Mouse (Mus musculus): ENCODE measurements around the gene Elp5. TPM values are rescaled to one million over a fixed set of nuclear protein-coding genes. Genes with fewer than 3 reads are reported as not detected.

The Elp5 gene
- polyA plus RNA-seq, 1 experiment from 2014 or later = 126 TPM

DNA sequence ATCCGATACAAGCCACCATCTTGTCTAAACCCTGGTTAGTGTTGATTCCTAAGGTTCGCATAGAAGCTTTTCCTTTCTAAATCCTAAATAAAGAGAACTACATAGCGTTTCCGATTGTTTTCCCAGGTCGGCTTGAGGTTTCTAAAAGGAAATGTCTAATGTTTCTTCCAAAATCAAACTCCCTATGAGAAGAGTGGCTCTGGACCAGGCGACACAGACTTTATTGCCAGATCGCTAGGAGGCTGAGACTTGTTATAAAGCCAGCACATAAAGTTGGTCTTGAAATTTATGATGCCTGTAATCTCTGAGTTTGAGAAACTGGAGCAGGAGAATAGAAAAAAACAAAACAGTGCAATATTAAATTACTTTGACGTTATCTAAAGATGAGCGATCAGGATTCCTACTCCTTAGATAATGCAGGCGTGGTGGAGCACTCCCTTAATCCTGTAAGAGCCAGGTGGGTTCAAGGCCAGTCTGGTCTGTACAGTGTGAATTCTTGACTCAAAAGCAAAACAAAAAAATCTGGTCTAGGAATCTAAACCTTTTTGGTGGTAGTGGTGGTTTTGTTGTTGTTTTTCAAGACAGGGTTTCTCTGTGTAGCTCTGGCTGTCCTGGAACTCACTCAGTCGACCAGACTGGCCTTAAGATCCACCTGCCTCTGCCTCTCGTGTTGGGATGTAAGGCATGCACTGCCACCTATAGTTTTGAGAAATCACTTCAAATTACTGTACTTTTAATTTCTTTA is 60.1 kb downstream of the Elp5 start:
- 3% methylated on average over 12 of the region's 12 CpGs for WGBS
- peak overlapping the region; percentile 88 for H3K4me2 ChIP-seq (replicated peaks)
- peak overlapping the region; percentile 90 for H3K4me3 ChIP-seq
- H3K9me3 ChIP-seq = no peaks in the 10 kb centered on the region
- peak overlapping the region; percentile 97 for H3K27ac ChIP-seq
- no peaks in the 10 kb centered on the region for H3K27me3 ChIP-seq
- H3K9ac ChIP-seq = peak overlapping the region; percentile 71
- peaks cover 26% of the 10 kb centered on the region for H3K4me1 ChIP-seq
- no peak for ATAC-seq (ENCODE audit: low FRiP score, low read depth)
- peaks cover 24% of the 10 kb centered on the region for H3K36me3 ChIP-seq

DNA sequence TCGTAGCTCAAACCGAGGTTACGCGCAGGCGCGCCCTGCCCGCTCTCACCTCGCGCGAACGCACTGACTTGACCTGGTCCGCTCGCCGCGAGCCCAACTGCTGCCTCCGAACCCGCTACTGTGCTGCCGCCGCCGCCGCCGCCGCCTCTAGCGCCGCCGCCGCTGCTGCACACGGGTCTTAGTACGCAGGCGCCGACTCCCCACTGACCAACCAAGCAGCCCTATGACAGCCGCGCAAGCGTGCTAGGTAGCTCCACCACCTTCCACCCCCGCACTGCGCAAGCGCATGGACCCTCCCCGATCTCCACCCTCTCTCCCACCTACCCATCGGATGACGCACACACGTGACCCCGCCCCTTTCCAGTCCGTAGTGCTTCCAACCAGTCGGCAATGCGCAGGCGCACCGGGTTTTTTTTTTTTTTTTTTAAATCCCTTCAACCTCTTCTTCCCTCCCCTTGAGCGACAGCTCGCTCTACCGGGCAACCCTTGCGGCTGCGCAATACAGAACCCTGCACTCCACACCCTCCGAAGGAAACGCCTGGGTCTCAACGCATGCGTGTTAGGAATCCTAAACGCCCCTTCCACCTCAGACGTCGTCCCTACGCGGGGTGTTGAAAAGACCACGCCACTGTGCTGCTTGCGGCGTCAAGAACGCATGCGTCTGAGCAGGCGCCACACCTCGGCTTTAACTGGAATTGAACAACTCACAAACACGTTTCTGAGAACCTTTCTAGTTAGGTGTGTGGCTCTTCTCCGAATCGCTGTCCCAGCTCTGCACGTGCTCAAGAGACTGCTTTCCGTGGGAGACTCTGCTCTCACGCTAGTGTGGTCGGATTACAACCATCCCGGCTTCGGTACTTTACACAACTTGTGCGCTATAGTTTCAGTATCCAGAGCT is 61.0 kb downstream of the Elp5 start, which contains the start of gene Eif5a:
TSS of gene Eif5a (minus strand) at position 845 of the 898 bp plus-strand sequence.
- H3K27ac ChIP-seq = peak within 1 kb of the TSS; percentile 97
- WGBS = under 1% methylated on average over 78 of the region's 78 CpGs
- H3K36me3 ChIP-seq = peaks cover 32% of the 10 kb centered on the region
- peaks cover 27% of the 10 kb centered on the region for H3K4me1 ChIP-seq
- ATAC-seq (ENCODE audit: low FRiP score, low read depth) = peak; percentile 96
- peak within 1 kb of the TSS; percentile 90 for H3K4me3 ChIP-seq
- peak within 1 kb of the TSS; percentile 88 for H3K4me2 ChIP-seq (replicated peaks)
- no peaks in the 10 kb centered on the region for H3K27me3 ChIP-seq
- H3K9ac ChIP-seq = peak within 1 kb of the TSS; percentile 96
- no peaks in the 10 kb centered on the region for H3K9me3 ChIP-seq

DNA sequence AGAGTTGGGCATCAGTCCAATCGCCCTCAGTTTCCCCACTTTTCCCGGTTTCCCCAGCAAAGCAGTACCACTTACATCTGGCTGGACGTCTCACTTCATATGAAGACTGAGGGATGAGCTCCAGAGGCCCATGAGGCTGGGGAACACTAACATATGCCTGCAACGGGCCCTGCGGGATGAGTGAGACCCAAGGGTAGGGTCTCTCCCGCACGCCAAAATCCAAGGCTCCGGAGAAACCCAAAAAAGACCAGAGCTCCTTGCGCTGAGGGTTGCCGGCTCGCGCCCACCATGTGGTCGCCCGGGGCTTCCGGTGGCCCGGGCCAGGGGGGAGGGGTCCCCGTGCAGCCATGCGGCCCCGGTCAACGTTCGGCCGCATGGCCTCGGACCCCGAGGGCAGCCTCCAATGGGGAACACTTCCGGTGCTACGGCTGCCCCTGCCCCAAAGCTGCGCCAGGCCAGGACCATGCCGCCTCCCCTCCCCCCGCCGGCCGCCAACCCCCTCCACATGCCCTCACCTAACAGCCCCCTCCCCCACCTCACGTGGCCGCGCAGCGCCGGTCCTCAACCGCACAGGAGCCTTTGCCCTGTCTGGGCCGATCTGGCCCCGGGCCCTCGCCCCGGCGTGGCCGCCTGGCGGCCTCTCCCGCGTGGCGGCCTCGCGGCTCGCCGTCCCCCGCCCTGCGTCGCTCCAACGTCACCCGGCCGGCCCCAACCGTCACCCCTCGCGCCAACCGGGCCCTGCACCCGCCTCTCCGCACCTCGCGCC is 61.9 kb downstream of the Elp5 start:
- peak overlapping the region; percentile 90 for H3K4me3 ChIP-seq
- H3K27ac ChIP-seq = peak overlapping the region; percentile 90
- peaks cover 36% of the 10 kb centered on the region for H3K4me1 ChIP-seq
- H3K36me3 ChIP-seq = peaks cover 41% of the 10 kb centered on the region
- peak overlapping the region; percentile 88 for H3K4me2 ChIP-seq (replicated peaks)
- WGBS = under 1% methylated on average over 58 of the region's 65 CpGs
- no peaks in the 10 kb centered on the region for H3K9me3 ChIP-seq
- peak overlapping the region; percentile 96 for H3K9ac ChIP-seq
- ATAC-seq (ENCODE audit: low FRiP score, low read depth) = peak; percentile 3
- H3K27me3 ChIP-seq = no peaks in the 10 kb centered on the region

DNA sequence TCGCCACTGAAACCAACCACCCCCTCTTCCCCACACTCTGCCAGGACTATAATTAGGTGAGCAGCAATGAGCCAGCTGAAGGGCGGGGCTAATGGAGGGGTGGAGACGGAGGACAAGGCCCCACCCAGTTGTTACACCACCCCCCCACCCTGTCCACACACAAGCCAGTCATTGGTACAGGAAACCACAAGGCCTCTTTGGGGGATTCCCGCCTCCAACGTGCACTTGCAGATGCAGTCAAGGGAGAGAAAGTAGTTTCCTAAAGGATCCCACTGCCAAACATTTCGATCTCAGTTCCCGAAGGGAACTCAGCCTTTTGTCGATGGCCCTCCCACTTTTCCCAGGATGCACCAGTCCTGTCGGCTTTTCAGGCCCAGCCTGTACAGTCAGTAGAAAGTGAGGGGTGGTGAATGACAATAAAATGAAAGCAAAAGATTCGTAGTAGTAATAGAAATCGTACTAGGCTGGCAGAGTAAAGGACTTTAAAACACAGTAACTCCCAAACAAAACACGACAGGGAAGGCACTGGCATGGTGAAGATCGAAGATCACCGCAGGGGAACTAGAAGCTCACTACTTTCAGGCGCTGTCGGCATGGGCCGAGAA is 62.6 kb downstream of the Elp5 start:
- Histone ChIP-seq H3K27ac (peak overlapping the region; percentile 90), H3K4me2 (replicated peaks) (peak overlapping the region; percentile 88), H3K9me3 (no peaks in the 10 kb centered on the region), H3K36me3 (peaks cover 48% of the 10 kb centered on the region), H3K27me3 (no peaks in the 10 kb centered on the region), H3K4me3 (peak overlapping the region; percentile 90), H3K9ac (peak overlapping the region; percentile 96), H3K4me1 (peaks cover 43% of the 10 kb centered on the region)
- under 1% methylated on average over 17 of the region's 17 CpGs for WGBS
- ATAC-seq (ENCODE audit: low FRiP score, low read depth) = no peak

DNA sequence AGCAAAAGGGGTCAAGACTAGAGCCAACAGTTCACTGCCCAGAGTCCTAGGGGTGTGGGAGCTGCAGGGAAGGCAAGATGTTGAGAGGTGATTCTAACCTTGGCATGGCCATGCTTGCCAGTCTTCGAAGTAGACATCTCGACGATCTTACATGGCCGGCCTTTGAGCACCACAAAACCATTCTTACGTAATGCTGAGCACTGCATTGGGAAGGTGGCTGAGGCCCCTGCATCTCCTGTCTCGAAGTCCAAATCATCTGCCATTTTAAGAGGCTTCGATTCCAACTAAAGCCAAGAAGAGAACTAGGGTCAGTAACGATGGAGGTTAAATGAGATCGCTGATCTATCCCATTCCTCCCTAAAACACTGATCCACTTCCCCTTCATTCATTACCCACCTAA is 63.3 kb downstream of the Elp5 start:
- Histone ChIP-seq H3K4me2 (replicated peaks) (peak overlapping the region; percentile 88), H3K4me3 (peak overlapping the region; percentile 90), H3K4me1 (peaks cover 46% of the 10 kb centered on the region), H3K27me3 (no peaks in the 10 kb centered on the region), H3K9me3 (no peaks in the 10 kb centered on the region), H3K36me3 (peaks cover 49% of the 10 kb centered on the region), H3K27ac (peak overlapping the region; percentile 90), H3K9ac (peak overlapping the region; percentile 96; the same call in 1 of the 2 replicates)
- 81% methylated on average over 9 of the region's 9 CpGs for WGBS
- ATAC-seq (ENCODE audit: low FRiP score, low read depth) = no peak

MicroRNAs encoded within 50 kb of the gene (microRNA counts, 519-probe panel; counts per million panel counts)
- not detected for microRNA mmu-miR-324-3p
- 3,679 counts per million, percentile 69 among the panel's probes with 10 or more counts for microRNA mmu-miR-324-5p

Small RNA genes lying within 50 kb of the gene (microRNA-seq; reads per million reads assigned to microRNA genes)
- gene Gm44349 (not detected), gene Mir324 (2,906 reads per million, percentile 86 among the genes with 10 or more reads in this experiment)

Other genes starting within 250 kb of the Elp5 start
- gene Polr2a, start 223.9 kb downstream of the Elp5 start, polyA plus RNA-seq (2015; fragmentation: Nextera tagmentation; extraction: Ambion mirVana) = 27.2 and 28.5 TPM in 2 replicates
- gene Slc35g3, start 220.5 kb downstream of the Elp5 start, polyA plus RNA-seq (2015; fragmentation: Nextera tagmentation; extraction: Ambion mirVana) = not detected in 2 replicates
- gene Zbtb4, start 216.6 kb downstream of the Elp5 start, polyA plus RNA-seq (2015; fragmentation: Nextera tagmentation; extraction: Ambion mirVana) = 3.2 and 3.4 TPM in 2 replicates
- 23.6 and 27.7 TPM in 2 replicates for gene Chrnb1, start 186.6 kb downstream of the Elp5 start, polyA plus RNA-seq (2015; fragmentation: Nextera tagmentation; extraction: Ambion mirVana)
- gene Fgf11, start 180.7 kb downstream of the Elp5 start, polyA plus RNA-seq (2015; fragmentation: Nextera tagmentation; extraction: Ambion mirVana) = 2.8 and 2.9 TPM in 2 replicates
- 2.5 and 2.6 TPM in 2 replicates for gene Tmem102, start 176.9 kb downstream of the Elp5 start, polyA plus RNA-seq (2015; fragmentation: Nextera tagmentation; extraction: Ambion mirVana)
- gene Gm39566, start 167.2 kb downstream of the Elp5 start, polyA plus RNA-seq (2015; fragmentation: Nextera tagmentation; extraction: Ambion mirVana) = not detected in 2 replicates
- not detected in 2 replicates for gene Spem2, start 164.1 kb downstream of the Elp5 start, polyA plus RNA-seq (2015; fragmentation: Nextera tagmentation; extraction: Ambion mirVana)
- 0.18 and 0.24 TPM in 2 replicates for gene Spem1, start 160.3 kb downstream of the Elp5 start, polyA plus RNA-seq (2015; fragmentation: Nextera tagmentation; extraction: Ambion mirVana)
- gene Nlgn2, start 144.7 kb downstream of the Elp5 start, polyA plus RNA-seq (2015; fragmentation: Nextera tagmentation; extraction: Ambion mirVana) = 11.5 and 11.8 TPM in 2 replicates
- gene Tmem256, start 144.0 kb downstream of the Elp5 start, polyA plus RNA-seq (2015; fragmentation: Nextera tagmentation; extraction: Ambion mirVana) = 368 and 376 TPM in 2 replicates
- gene Plscr3, start 136.1 kb downstream of the Elp5 start, polyA plus RNA-seq (2015; fragmentation: Nextera tagmentation; extraction: Ambion mirVana) = 135 and 140 TPM in 2 replicates
- 1.9 and 2.0 TPM in 2 replicates for gene Tnk1, start 123.8 kb downstream of the Elp5 start, polyA plus RNA-seq (2015; fragmentation: Nextera tagmentation; extraction: Ambion mirVana)
- gene Tmem95, start 104.5 kb downstream of the Elp5 start, polyA plus RNA-seq (2015; fragmentation: Nextera tagmentation; extraction: Ambion mirVana) = 0.51 TPM in 1 of 2 replicates, not detected in the other
- gene Kctd11, start 101.1 kb downstream of the Elp5 start, polyA plus RNA-seq (2015; fragmentation: Nextera tagmentation; extraction: Ambion mirVana) = 4.3 and 4.4 TPM in 2 replicates
- gene Acap1, start 87.0 kb downstream of the Elp5 start, polyA plus RNA-seq (2015; fragmentation: Nextera tagmentation; extraction: Ambion mirVana) = 1.1 and 1.5 TPM in 2 replicates
- 16.1 and 19.4 TPM in 2 replicates for gene 2810408A11Rik, start 81.5 kb downstream of the Elp5 start, polyA plus RNA-seq (2015; fragmentation: Nextera tagmentation; extraction: Ambion mirVana)
- gene Neurl4, start 81.4 kb downstream of the Elp5 start, polyA plus RNA-seq (2015; fragmentation: Nextera tagmentation; extraction: Ambion mirVana) = 10.2 and 12.9 TPM in 2 replicates
- 90.0 and 90.1 TPM in 2 replicates for gene Gps2, start 68.6 kb downstream of the Elp5 start, polyA plus RNA-seq (2015; fragmentation: Nextera tagmentation; extraction: Ambion mirVana)
- 1,543 and 1,562 TPM in 2 replicates for gene Eif5a, start 60.6 kb downstream of the Elp5 start, polyA plus RNA-seq (2015; fragmentation: Nextera tagmentation; extraction: Ambion mirVana)
- gene Ybx2, start 46.7 kb downstream of the Elp5 start, polyA plus RNA-seq (2015; fragmentation: Nextera tagmentation; extraction: Ambion mirVana) = 9.3 and 9.7 TPM in 2 replicates
- gene Slc2a4, start 34.3 kb downstream of the Elp5 start, polyA plus RNA-seq (2015; fragmentation: Nextera tagmentation; extraction: Ambion mirVana) = 29.2 and 29.6 TPM in 2 replicates
- gene Cldn7, start 17.7 kb downstream of the Elp5 start, polyA plus RNA-seq (2015; fragmentation: Nextera tagmentation; extraction: Ambion mirVana) = 13.4 and 14.4 TPM in 2 replicates
- gene Ctdnep1, start 1.4 kb downstream of the Elp5 start, polyA plus RNA-seq (2015; fragmentation: Nextera tagmentation; extraction: Ambion mirVana) = 30.8 and 31.2 TPM in 2 replicates
- 499 and 506 TPM in 2 replicates for gene Gabarap, start 8.6 kb upstream of the Elp5 start, polyA plus RNA-seq (2015; fragmentation: Nextera tagmentation; extraction: Ambion mirVana)
- gene Phf23, start 13.3 kb upstream of the Elp5 start, polyA plus RNA-seq (2015; fragmentation: Nextera tagmentation; extraction: Ambion mirVana) = 95.9 and 101 TPM in 2 replicates
- gene Dvl2, start 18.1 kb upstream of the Elp5 start, polyA plus RNA-seq (2015; fragmentation: Nextera tagmentation; extraction: Ambion mirVana) = 54.3 and 59.8 TPM in 2 replicates
- 76.0 and 81.1 TPM in 2 replicates for gene Acadvl, start 32.9 kb upstream of the Elp5 start, polyA plus RNA-seq (2015; fragmentation: Nextera tagmentation; extraction: Ambion mirVana)
- gene Dlg4, start 34.4 kb upstream of the Elp5 start, polyA plus RNA-seq (2015; fragmentation: Nextera tagmentation; extraction: Ambion mirVana) = 14.2 and 14.8 TPM in 2 replicates
- gene Asgr1, start 71.6 kb upstream of the Elp5 start, polyA plus RNA-seq (2015; fragmentation: Nextera tagmentation; extraction: Ambion mirVana) = 1.4 and 2.4 TPM in 2 replicates
- not detected in 2 replicates for gene Asgr2, start 110.1 kb upstream of the Elp5 start, polyA plus RNA-seq (2015; fragmentation: Nextera tagmentation; extraction: Ambion mirVana)
- 0.25 and 0.75 TPM in 2 replicates for gene Mgl2, start 147.8 kb upstream of the Elp5 start, polyA plus RNA-seq (2015; fragmentation: Nextera tagmentation; extraction: Ambion mirVana)
- 0.61 and 1.1 TPM in 2 replicates for gene Clec10a, start 173.7 kb upstream of the Elp5 start, polyA plus RNA-seq (2015; fragmentation: Nextera tagmentation; extraction: Ambion mirVana)
- gene Slc16a11, start 230.2 kb upstream of the Elp5 start, polyA plus RNA-seq (2015; fragmentation: Nextera tagmentation; extraction: Ambion mirVana) = 1.5 and 1.7 TPM in 2 replicates
- gene Slc16a13, start 238.5 kb upstream of the Elp5 start, polyA plus RNA-seq (2015; fragmentation: Nextera tagmentation; extraction: Ambion mirVana) = 10.9 and 11.5 TPM in 2 replicates
- gene Bcl6b, start 247.3 kb upstream of the Elp5 start, polyA plus RNA-seq (2015; fragmentation: Nextera tagmentation; extraction: Ambion mirVana) = 10.0 and 10.3 TPM in 2 replicates

Data from limb, embryonic 13.5 days (tissue).